Mouse (Mus musculus): Measurements from ENCODE around the gene Rab9. TPM values are rescaled to one million over a fixed set of nuclear protein-coding genes. Genes with fewer than 3 reads are reported as not detected.

The Rab9 gene
- polyA plus RNA-seq, 1 experiment from 2014 or later: 52.7 TPM

GRCm38 (mm10) chrX:166504421-166504820 is 24.8 kb upstream of the Rab9 start:
- 70% methylated on average over 2 of the region's 2 CpGs for WGBS
- H3K9ac ChIP-seq (replicated peaks): no peak overlapping the region
- ATAC-seq (ENCODE audit: low FRiP score): no peak

GRCm38 (mm10) chrX:166499496-166500190 is 20.0 kb upstream of the Rab9 start:
- Histone ChIP-seq H3K9me3 (replicated peaks) (no peaks in the 10 kb centered on the region), H3K4me2 (no peak overlapping the region), H3K36me3 (no peaks in the 10 kb centered on the region), H3K4me3 (replicated peaks) (no peak overlapping the region), H3K9ac (replicated peaks) (no peak overlapping the region), H3K4me1 (no peaks in the 10 kb centered on the region), H3K27ac (replicated peaks) (no peak overlapping the region), H3K27me3 (replicated peaks) (no peaks in the 10 kb centered on the region)
- WGBS: 59% methylated on average over 1 of the region's 1 CpGs
- ATAC-seq (ENCODE audit: low FRiP score): no peak

More at GRCm38 (mm10) chrX:166504421-166504820, 24.8 kb upstream of the Rab9 start:
- H3K27ac ChIP-seq (replicated peaks): no peak overlapping the region
- H3K4me2 ChIP-seq: no peak overlapping the region
- no peaks in the 10 kb centered on the region for H3K36me3 ChIP-seq
- H3K4me3 ChIP-seq (replicated peaks): no peak overlapping the region
- H3K9me3 ChIP-seq (replicated peaks): no peaks in the 10 kb centered on the region
- H3K27me3 ChIP-seq (replicated peaks): no peaks in the 10 kb centered on the region
- no peaks in the 10 kb centered on the region for H3K4me1 ChIP-seq

GRCm38 (mm10) chrX:166497771-166498170 is 18.1 kb upstream of the Rab9 start:
- no peak for ATAC-seq (ENCODE audit: low FRiP score)
- 35% methylated on average over 4 of the region's 4 CpGs for WGBS
- Histone ChIP-seq H3K4me2 (no peak overlapping the region), H3K9me3 (replicated peaks) (no peaks in the 10 kb centered on the region), H3K36me3 (no peaks in the 10 kb centered on the region), H3K9ac (replicated peaks) (no peak overlapping the region), H3K4me3 (replicated peaks) (no peak overlapping the region), H3K27me3 (replicated peaks) (no peaks in the 10 kb centered on the region), H3K4me1 (no peaks in the 10 kb centered on the region), H3K27ac (replicated peaks) (no peak overlapping the region)

GRCm38 (mm10) chrX:166495052-166495451 is 15.4 kb upstream of the Rab9 start:
- no peak overlapping the region for H3K9ac ChIP-seq (replicated peaks)
- H3K4me1 ChIP-seq: no peaks in the 10 kb centered on the region
- no peak overlapping the region for H3K4me2 ChIP-seq
- 98% methylated on average over 2 of the region's 2 CpGs for WGBS
- no peaks in the 10 kb centered on the region for H3K9me3 ChIP-seq (replicated peaks)
- no peaks in the 10 kb centered on the region for H3K36me3 ChIP-seq
- H3K4me3 ChIP-seq (replicated peaks): no peak overlapping the region
- H3K27me3 ChIP-seq (replicated peaks): no peaks in the 10 kb centered on the region
- no peak for ATAC-seq (ENCODE audit: low FRiP score)
- no peak overlapping the region for H3K27ac ChIP-seq (replicated peaks)

GRCm38 (mm10) chrX:166478631-166479364 is 869 bp downstream of the Rab9 start:
- Histone ChIP-seq H3K9ac (replicated peaks) (peak overlapping the region; percentile 53), H3K4me3 (replicated peaks) (peak overlapping the region; percentile 59), H3K4me2 (peak overlapping the region; percentile 62), H3K27me3 (replicated peaks) (peaks cover 2% of the 10 kb centered on the region), H3K9me3 (replicated peaks) (no peaks in the 10 kb centered on the region), H3K27ac (replicated peaks) (peak overlapping the region; percentile 84), H3K36me3 (no peaks in the 10 kb centered on the region), H3K4me1 (0 out of 2 replicates have a peak, but pooled peaks cover 9% of the 10 kb centered on the region)
- WGBS: 18% methylated on average over 28 of the region's 28 CpGs
- peak; percentile 60 for ATAC-seq (ENCODE audit: low FRiP score)

GRCm38 (mm10) chrX:166477393-166477792 is 2.3 kb downstream of the Rab9 start:
- H3K4me2 ChIP-seq: peak overlapping the region; percentile 62
- 0 out of 2 replicates have a peak, but pooled peaks cover 9% of the 10 kb centered on the region for H3K4me1 ChIP-seq
- no peaks in the 10 kb centered on the region for H3K9me3 ChIP-seq (replicated peaks)
- no peaks in the 10 kb centered on the region for H3K36me3 ChIP-seq
- WGBS: 67% methylated on average over 6 of the region's 6 CpGs
- H3K27me3 ChIP-seq (replicated peaks): 0 out of 2 replicates have a peak, but pooled peaks cover 2% of the 10 kb centered on the region
- peak overlapping the region; percentile 17 for H3K4me3 ChIP-seq (replicated peaks)
- ATAC-seq (ENCODE audit: low FRiP score): no peak
- no peak overlapping the region for H3K27ac ChIP-seq (replicated peaks)
- no peak overlapping the region for H3K9ac ChIP-seq (replicated peaks)

- H3K9ac ChIP-seq (replicated peaks): no peak overlapping the region
- no peak overlapping the region for H3K27ac ChIP-seq (replicated peaks)
- no peaks in the 10 kb centered on the region for H3K9me3 ChIP-seq (replicated peaks)
- H3K36me3 ChIP-seq: no peaks in the 10 kb centered on the region
- 0 out of 2 replicates have a peak, but pooled peaks cover 2% of the 10 kb centered on the region for H3K27me3 ChIP-seq (replicated peaks)
- ATAC-seq (ENCODE audit: low FRiP score): no peak
- 0 out of 2 replicates have a peak, but pooled peaks cover 9% of the 10 kb centered on the region for H3K4me1 ChIP-seq
- WGBS: 83% methylated on average over 6 of the region's 6 CpGs
- H3K4me3 ChIP-seq (replicated peaks): no peak overlapping the region
- H3K4me2 ChIP-seq: no peak overlapping the region
Measured at GRCm38 (mm10) chrX:166472612-166473011, 7.1 kb downstream of the Rab9 start.

- H3K36me3 ChIP-seq: no peaks in the 10 kb centered on the region
- no peak overlapping the region for H3K27ac ChIP-seq (replicated peaks)
- no peak overlapping the region for H3K9ac ChIP-seq (replicated peaks)
- no peak overlapping the region for H3K4me3 ChIP-seq (replicated peaks)
- no peak for ATAC-seq (ENCODE audit: low FRiP score)
- no peaks in the 10 kb centered on the region for H3K9me3 ChIP-seq (replicated peaks)
- no peaks in the 10 kb centered on the region for H3K27me3 ChIP-seq (replicated peaks)
- WGBS: 95% methylated on average over 7 of the region's 7 CpGs
- H3K4me1 ChIP-seq: no peaks in the 10 kb centered on the region
- no peak overlapping the region for H3K4me2 ChIP-seq
Measured at GRCm38 (mm10) chrX:166468321-166468720, 11.3 kb downstream of the Rab9 start.

- Histone ChIP-seq H3K36me3 (no peaks in the 10 kb centered on the region), H3K4me2 (no peak overlapping the region), H3K9ac (replicated peaks) (no peak overlapping the region), H3K9me3 (replicated peaks) (no peaks in the 10 kb centered on the region), H3K27ac (replicated peaks) (no peak overlapping the region), H3K27me3 (replicated peaks) (no peaks in the 10 kb centered on the region), H3K4me3 (replicated peaks) (no peak overlapping the region), H3K4me1 (no peaks in the 10 kb centered on the region)
- no peak for ATAC-seq (ENCODE audit: low FRiP score)
- 82% methylated on average over 1 of the region's 1 CpGs for WGBS
Measured at GRCm38 (mm10) chrX:166455525-166455924, 24.1 kb downstream of the Rab9 start.

- WGBS: 75% methylated on average over 3 of the region's 3 CpGs
- Histone ChIP-seq H3K27me3 (replicated peaks) (no peaks in the 10 kb centered on the region), H3K9me3 (replicated peaks) (no peaks in the 10 kb centered on the region), H3K4me1 (no peaks in the 10 kb centered on the region), H3K4me3 (replicated peaks) (no peak overlapping the region), H3K9ac (replicated peaks) (no peak overlapping the region), H3K36me3 (no peaks in the 10 kb centered on the region), H3K4me2 (no peak overlapping the region), H3K27ac (replicated peaks) (no peak overlapping the region)
- ATAC-seq (ENCODE audit: low FRiP score): no peak
Measured at GRCm38 (mm10) chrX:166454331-166454730, 25.3 kb downstream of the Rab9 start.

GRCm38 (mm10) chrX:166453532-166453931 is 26.1 kb downstream of the Rab9 start:
- no peak overlapping the region for H3K9ac ChIP-seq (replicated peaks)
- H3K9me3 ChIP-seq (replicated peaks): no peaks in the 10 kb centered on the region

GRCm38 (mm10) chrX:166444552-166444951 is 35.1 kb downstream of the Rab9 start:
- H3K9ac ChIP-seq (replicated peaks): no peak overlapping the region
- WGBS: 85% methylated on average over 3 of the region's 3 CpGs
- no peaks in the 10 kb centered on the region for H3K36me3 ChIP-seq
- peaks cover 3% of the 10 kb centered on the region; the same call in 1 of the 2 replicates for H3K27me3 ChIP-seq (replicated peaks)
- no peak overlapping the region for H3K27ac ChIP-seq (replicated peaks)
- peaks cover 8% of the 10 kb centered on the region; the same call in 1 of the 2 replicates for H3K4me1 ChIP-seq
- no peaks in the 10 kb centered on the region for H3K9me3 ChIP-seq (replicated peaks)
- ATAC-seq (ENCODE audit: low FRiP score): no peak
- H3K4me3 ChIP-seq (replicated peaks): no peak overlapping the region
- no peak overlapping the region for H3K4me2 ChIP-seq

More at GRCm38 (mm10) chrX:166453532-166453931, 26.1 kb downstream of the Rab9 start:
- no peaks in the 10 kb centered on the region for H3K4me1 ChIP-seq
- H3K4me3 ChIP-seq (replicated peaks): no peak overlapping the region
- no peak for ATAC-seq (ENCODE audit: low FRiP score)
- H3K27ac ChIP-seq (replicated peaks): no peak overlapping the region
- WGBS: 87% methylated on average over 6 of the region's 6 CpGs
- H3K36me3 ChIP-seq: no peaks in the 10 kb centered on the region
- H3K27me3 ChIP-seq (replicated peaks): no peaks in the 10 kb centered on the region
- no peak overlapping the region for H3K4me2 ChIP-seq
